Mouse (Mus musculus) MEL (cell line): ENCODE data around the gene Mgat5. TPM values are rescaled to one million over a fixed set of nuclear protein-coding genes. Genes with fewer than 3 reads are reported as not detected.

Experiments used
- DNase-seq: peaks from one replicate; pipeline ENCODE4 v3.0.0; 2011; ENCODE audit warnings: low read depth, low spot score
- H3K27ac ChIP-seq: 2 replicates; pipeline ENCODE4 v1.5.1; 2012; ENCODE audit warnings: low read depth, mild to moderate bottlenecking, control low read depth, low read length, moderate library complexity; ENCODE audit not compliant: control insufficient read depth
- H3K27me3 ChIP-seq, 2 experiments: fragments of 150-350 bp in 1 of 2; sonication (generic) in 1 of 2; 2 replicates each; pipeline ENCODE4 v1.6.1; 2012; ENCODE audit warnings: low read length in 2 of 2, mild to moderate bottlenecking in 2 of 2, improper control_type of control experiment in 1 of 2, moderate library complexity in 1 of 2; ENCODE audit not compliant: insufficient read depth in 2 of 2, control insufficient read depth in 1 of 2
- H3K36me3 ChIP-seq, 2 experiments: 2 replicates each; pipeline ENCODE4 v1.6.1; 2012 to 2014; ENCODE audit warnings: low read length in 2 of 2, improper control_type of control experiment in 1 of 2, inconsistent platforms in 1 of 2, mild to moderate bottlenecking in 1 of 2; ENCODE audit not compliant: insufficient read depth in 2 of 2, control insufficient read depth in 1 of 2
- H3K4me1 ChIP-seq, 2 experiments: fragments of 150-350 bp in 1 of 2; sonication (generic) in 1 of 2; 2 replicates each; pipeline ENCODE4 v1.6.1; 2012; ENCODE audit warnings: low read length in 2 of 2, improper control_type of control experiment in 1 of 2, mild to moderate bottlenecking in 1 of 2; ENCODE audit not compliant: insufficient read depth in 2 of 2, control insufficient read depth in 1 of 2
- H3K4me3 ChIP-seq, 2 experiments: fragments of 150-350 bp in 1 of 2; sonication (generic) in 1 of 2; 2 replicates each; pipeline ENCODE4 v1.5.1; 2012; ENCODE audit warnings: low read depth in 2 of 2, low read length in 2 of 2, mild to moderate bottlenecking in 2 of 2, moderate library complexity in 2 of 2, control low read depth in 1 of 2, improper control_type of control experiment in 1 of 2; ENCODE audit not compliant: control insufficient read depth in 1 of 2, insufficient read depth in 1 of 2
- H3K79me2 ChIP-seq: 2 replicates; pipeline ENCODE4 v1.6.1; 2012; ENCODE audit warnings: mild to moderate bottlenecking, low read length, moderate library complexity; ENCODE audit not compliant: control insufficient read depth, poor library complexity, insufficient read depth
- H3K9ac ChIP-seq: 2 replicates; pipeline ENCODE4 v1.6.1; 2012; ENCODE audit warnings: low read depth, mild to moderate bottlenecking, control low read depth, low read length, moderate library complexity; ENCODE audit not compliant: control insufficient read depth, poor library complexity, severe bottlenecking
- H3K9me3 ChIP-seq: fragments of 150-350 bp; sonication (generic); replicated peaks from 2 replicates; pipeline ENCODE4 v1.6.1; 2012; ENCODE audit warnings: mild to moderate bottlenecking, low read length, improper control_type of control experiment, moderate library complexity; ENCODE audit not compliant: insufficient read depth
- CHD1 ChIP-seq: IDR thresholded peaks from 2 replicates; pipeline ENCODE4 v1.6.1; 2012; ENCODE audit warnings: low read depth, mild to moderate bottlenecking, inconsistent platforms, low read length, improper control_type of control experiment
- CHD2 ChIP-seq: IDR thresholded peaks from 2 replicates; pipeline ENCODE4 v1.6.1; 2011; ENCODE audit warnings: low read length, improper control_type of control experiment
- E2F4 ChIP-seq: IDR thresholded peaks from 2 replicates; pipeline ENCODE4 v1.6.1; 2011; ENCODE audit warnings: low read depth, low read length, improper control_type of control experiment, borderline replicate concordance
- ELF1 ChIP-seq: IDR thresholded peaks from 2 replicates; pipeline ENCODE4 v1.6.1; 2014; ENCODE audit warnings: low read depth, mild to moderate bottlenecking, inconsistent platforms, low read length, improper control_type of control experiment, moderate library complexity
- EP300 ChIP-seq, 2 experiments: IDR thresholded peaks; 2 replicates each; pipeline ENCODE4 v1.6.1; 2011; ENCODE audit warnings: improper control_type of control experiment in 2 of 2, low read length in 2 of 2, low read depth in 1 of 2, mild to moderate bottlenecking in 1 of 2
- ETS1 ChIP-seq: IDR thresholded peaks from 2 replicates; pipeline ENCODE4 v1.6.1; 2012; ENCODE audit warnings: low read depth, mild to moderate bottlenecking, inconsistent platforms, low read length, improper control_type of control experiment, moderate library complexity
- GABPA ChIP-seq: IDR thresholded peaks from 2 replicates; pipeline ENCODE4 v1.6.1; 2012; ENCODE audit warnings: low read depth, mild to moderate bottlenecking, inconsistent platforms, low read length, improper control_type of control experiment, moderate library complexity
- GATA1 ChIP-seq: IDR thresholded peaks from 2 replicates; pipeline ENCODE4 v1.6.1; 2011; ENCODE audit warnings: low read depth, low read length, improper control_type of control experiment
- HCFC1 ChIP-seq: IDR thresholded peaks from 2 replicates; pipeline ENCODE4 v1.6.1; 2012; ENCODE audit warnings: low read depth, mild to moderate bottlenecking, inconsistent platforms, low read length, improper control_type of control experiment, moderate library complexity
- KAT2A ChIP-seq: conservative IDR thresholded peaks from 2 replicates; pipeline ENCODE4 v1.6.1; 2012; ENCODE audit warnings: low read depth, low read length, improper control_type of control experiment, inconsistent platforms
- MAFK ChIP-seq: IDR thresholded peaks from 2 replicates; pipeline ENCODE4 v1.6.1; 2011; ENCODE audit warnings: low read depth, mild to moderate bottlenecking, low read length, improper control_type of control experiment, borderline replicate concordance
- MAX ChIP-seq: IDR thresholded peaks from 2 replicates; pipeline ENCODE4 v1.6.1; 2011; ENCODE audit warnings: low read length, improper control_type of control experiment
- MAZ ChIP-seq: IDR thresholded peaks from 2 replicates; pipeline ENCODE4 v1.6.1; 2012; ENCODE audit warnings: low read depth, mild to moderate bottlenecking, inconsistent platforms, low read length, improper control_type of control experiment
- MEF2A ChIP-seq: IDR thresholded peaks from 2 replicates; pipeline ENCODE4 v1.6.1; 2014; ENCODE audit warnings: low read depth, mild to moderate bottlenecking, inconsistent platforms, low read length, improper control_type of control experiment; ENCODE audit not compliant: poor library complexity, insufficient replicate concordance, severe bottlenecking; ENCODE audit errors: extremely low read depth
- MXI1 ChIP-seq: IDR thresholded peaks from 2 replicates; pipeline ENCODE4 v1.6.1; 2011; ENCODE audit warnings: mild to moderate bottlenecking, low read depth, low read length, improper control_type of control experiment
- MYB ChIP-seq: IDR thresholded peaks from 2 replicates; pipeline ENCODE4 v1.6.1; 2011; ENCODE audit warnings: mild to moderate bottlenecking, low read depth, low read length, improper control_type of control experiment
- MYC ChIP-seq: IDR thresholded peaks from 2 replicates; pipeline ENCODE4 v1.6.1; 2011; ENCODE audit warnings: low read depth, mild to moderate bottlenecking, low read length, improper control_type of control experiment, moderate library complexity
- NELFE ChIP-seq: IDR thresholded peaks from 2 replicates; pipeline ENCODE4 v1.6.1; 2011; ENCODE audit warnings: low read depth, low read length, improper control_type of control experiment
- NRF1 ChIP-seq: IDR thresholded peaks from 2 replicates; pipeline ENCODE4 v1.6.1; 2014; ENCODE audit warnings: low read depth, mild to moderate bottlenecking, inconsistent platforms, low read length, improper control_type of control experiment, moderate library complexity; ENCODE audit not compliant: poor library complexity, insufficient read depth, severe bottlenecking
- POLR2AphosphoS2 ChIP-seq: IDR thresholded peaks from 2 replicates; pipeline ENCODE4 v1.6.1; 2011; ENCODE audit warnings: low read length, improper control_type of control experiment
- POLR2AphosphoS5 ChIP-seq: IDR thresholded peaks from 2 replicates; pipeline ENCODE4 v1.6.1; 2012; ENCODE audit warnings: low read depth, borderline replicate concordance, mild to moderate bottlenecking, inconsistent platforms, low read length, moderate library complexity, mixed read lengths
- RCOR1 ChIP-seq: IDR thresholded peaks from 2 replicates; pipeline ENCODE4 v1.6.1; 2012; ENCODE audit warnings: low read depth, mild to moderate bottlenecking, inconsistent platforms, low read length, improper control_type of control experiment
- SMC3 ChIP-seq: IDR thresholded peaks from 2 replicates; pipeline ENCODE4 v1.6.1; 2011; ENCODE audit warnings: low read depth, low read length, improper control_type of control experiment
- TAL1 ChIP-seq: IDR thresholded peaks from 2 replicates; pipeline ENCODE4 v1.6.1; 2012; ENCODE audit warnings: mild to moderate bottlenecking, inconsistent platforms, low read length, moderate library complexity, mixed read lengths
- TCF12 ChIP-seq: IDR thresholded peaks from 2 replicates; pipeline ENCODE4 v1.6.1; 2014; ENCODE audit warnings: low read depth, mild to moderate bottlenecking, inconsistent platforms, low read length, improper control_type of control experiment, moderate library complexity
- UBTF ChIP-seq: IDR thresholded peaks from 2 replicates; pipeline ENCODE4 v1.6.1; 2012; ENCODE audit warnings: low read depth, mild to moderate bottlenecking, inconsistent platforms, low read length, improper control_type of control experiment, moderate library complexity, borderline replicate concordance; ENCODE audit not compliant: insufficient read depth
- USF1 ChIP-seq: IDR thresholded peaks from 2 replicates; pipeline ENCODE4 v1.6.1; 2014; ENCODE audit warnings: low read depth, mild to moderate bottlenecking, inconsistent platforms, low read length, improper control_type of control experiment, moderate library complexity
- USF2 ChIP-seq, 2 experiments: IDR thresholded peaks; 2 replicates each; pipeline ENCODE4 v1.6.1; 2011 to 2012; ENCODE audit warnings: improper control_type of control experiment in 2 of 2, low read length in 2 of 2, borderline replicate concordance in 1 of 2, inconsistent platforms in 1 of 2, low read depth in 1 of 2, mild to moderate bottlenecking in 1 of 2; ENCODE audit not compliant: insufficient read depth in 1 of 2
- ZC3H11A ChIP-seq: IDR thresholded peaks from 2 replicates; pipeline ENCODE4 v1.6.1; 2012; ENCODE audit warnings: low read depth, mild to moderate bottlenecking, inconsistent platforms, low read length, improper control_type of control experiment
- ZMIZ1 ChIP-seq: IDR thresholded peaks from 2 replicates; pipeline ENCODE4 v1.6.1; 2012; ENCODE audit warnings: low read depth, mild to moderate bottlenecking, inconsistent platforms, low read length, improper control_type of control experiment, moderate library complexity
- ZNF384 ChIP-seq: IDR thresholded peaks from 2 replicates; pipeline ENCODE4 v1.6.1; 2012; ENCODE audit warnings: low read depth, mild to moderate bottlenecking, inconsistent platforms, low read length, improper control_type of control experiment
- polyA plus RNA-seq, 2 experiments: library from polyadenylated mRNA; stranded (reverse) in 1 of 2; unstranded in 1 of 2; fragments of >175 nt in 1 of 2; fragments of >200 nt in 1 of 2; gene quantifications; 2 replicates each; pipeline versions ENCODE4 v1.2.1 to v1.2.4; 2012; ENCODE audit warnings: low replicate concordance in 2 of 2, low read depth in 1 of 2; ENCODE audit not compliant: insufficient read length in 2 of 2, insufficient read depth in 1 of 2, missing spikeins in 1 of 2
- total RNA-seq: library from RNA; depleted of rRNA; stranded (reverse); fragments of 300-350 nt; gene quantifications from 2 replicates; pipeline ENCODE4 v1.2.3, GENCODE M21; 2012

Mgat5 gene
- total and polyA plus RNA-seq, 3 experiments: 6.9 to 9.5 TPM; not detected in 1

DNA sequence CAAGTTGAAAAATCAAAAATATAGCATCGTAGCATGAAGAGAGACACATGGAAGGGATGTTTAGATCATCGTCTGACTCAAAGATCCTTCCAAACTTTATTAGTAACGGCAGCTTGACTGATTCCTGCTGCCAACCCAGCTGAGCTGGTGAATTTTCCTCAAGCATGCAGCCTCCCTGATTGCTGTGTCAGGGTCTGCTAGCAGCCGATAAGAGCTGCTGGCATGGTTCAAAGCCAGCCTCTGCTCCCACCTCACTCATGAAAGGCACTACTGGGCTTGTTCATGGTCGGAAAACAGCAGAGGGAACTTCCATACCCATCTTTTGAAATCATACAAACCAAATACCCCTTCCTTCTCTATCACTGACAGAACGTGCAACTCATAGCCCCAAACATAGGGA, 12.4 kb upstream of the Mgat5 start:
- no peak overlapping the region for H3K4me3 ChIP-seq
- H3K9me3 ChIP-seq: no peaks in the 10 kb centered on the region
- H3K36me3 ChIP-seq: no peaks in the 10 kb centered on the region
- no peak overlapping the region for H3K9ac ChIP-seq
- H3K4me1 ChIP-seq: no peaks in the 10 kb centered on the region
- 0 out of 4 replicates have a peak, but pooled peaks cover 0 to 1% of the 10 kb centered on the region in 2 experiments for H3K27me3 ChIP-seq
- peak; percentile 50 for DNase-seq
- H3K27ac ChIP-seq: no peak overlapping the region
- no peaks in the 10 kb centered on the region for H3K79me2 ChIP-seq
- TF ChIP-seq ZC3H11A (no peak), POLR2AphosphoS2 (no peak), HCFC1 (no peak), MXI1 (no peak), SMC3 (no peak), ETS1 (0 out of 2 replicates have a peak, but pooled peaks have one; percentile 39), UBTF (no peak), MAFK (no peak), E2F4 (no peak), TAL1 (peak; percentile 31; the same call in 1 of the 2 replicates), TCF12 (peak; percentile 46; the same call in 1 of the 2 replicates), CHD2 (no peak), ZNF384 (no peak), RCOR1 (no peak), ZMIZ1 (no peak), MYB (no peak), NELFE (no peak), EP300 (IDR thresholded peaks at IDR 0.05; ENCODE audit: low read depth in 1 of 2, low read length in 2 of 2) (peak; percentile 34 to 53; a peak in 2 of 4 replicates), MEF2A (no peak), GABPA (no peak), USF2 (IDR thresholded peaks at IDR 0.05; ENCODE audit: borderline replicate concordance in 1 of 2, insufficient read depth in 1 of 2, low read depth in 1 of 2, low read length in 2 of 2) (no peak), USF1 (no peak), ELF1 (no peak), CHD1 (no peak), MYC (no peak), MAZ (no peak), NRF1 (no peak), GATA1 (no peak; the same call in 1 of the 2 replicates), POLR2AphosphoS5 (no peak), KAT2A (no peak), MAX (no peak)
